Mouse (Mus musculus) cortical plate, adult 2 months (tissue): ENCODE results near the gene Grin2d. TPM values are rescaled to one million over a fixed set of nuclear protein-coding genes. Genes with fewer than 3 reads are reported as not detected.
"Not testable (repeated sequence)": the region's sequence is repeated elsewhere in the genome, so short reads cannot be mapped to it uniquely, and the experiment has no call there.

ENCODE experiments used
- H3K27ac ChIP-seq: fragments of 200-500 bp; 2 replicates; pipeline ENCODE4 v1.5.1; 2012; ENCODE audit warnings: low read length, control low read depth, inconsistent platforms; ENCODE audit not compliant: insufficient read depth
- H3K4me1 ChIP-seq: fragments of 200-500 bp; 2 replicates; pipeline ENCODE4 v1.6.1; 2011; ENCODE audit warnings: low read length; ENCODE audit not compliant: control insufficient read depth, insufficient read depth
- H3K4me3 ChIP-seq: fragments of 200-500 bp; 2 replicates; pipeline ENCODE4 v1.5.1; 2011; ENCODE audit warnings: mild to moderate bottlenecking, low read length, control low read depth; ENCODE audit not compliant: insufficient read depth
- CTCF ChIP-seq: fragments of 200-500 bp; IDR thresholded peaks from 2 replicates; pipeline ENCODE4 v1.5.1; 2011; ENCODE audit warnings: mild to moderate bottlenecking, control low read depth, low read length; ENCODE audit not compliant: insufficient read depth; ENCODE audit errors: extremely low read depth
- POLR2A ChIP-seq: fragments of 200-500 bp; IDR thresholded peaks from 2 replicates; pipeline ENCODE4 v1.6.1; 2011; ENCODE audit warnings: mild to moderate bottlenecking, low read length, control low read depth; ENCODE audit not compliant: insufficient read depth; ENCODE audit errors: extremely low read depth
- polyA plus RNA-seq: library from polyadenylated mRNA; depleted of rRNA; stranded (reverse); fragments of >200 nt; gene quantifications from 2 replicates; pipeline ENCODE4 v1.2.3, GENCODE M21; 2012

The Grin2d gene
- polyA plus RNA-seq, 1 experiment: 9.0 TPM

DNA sequence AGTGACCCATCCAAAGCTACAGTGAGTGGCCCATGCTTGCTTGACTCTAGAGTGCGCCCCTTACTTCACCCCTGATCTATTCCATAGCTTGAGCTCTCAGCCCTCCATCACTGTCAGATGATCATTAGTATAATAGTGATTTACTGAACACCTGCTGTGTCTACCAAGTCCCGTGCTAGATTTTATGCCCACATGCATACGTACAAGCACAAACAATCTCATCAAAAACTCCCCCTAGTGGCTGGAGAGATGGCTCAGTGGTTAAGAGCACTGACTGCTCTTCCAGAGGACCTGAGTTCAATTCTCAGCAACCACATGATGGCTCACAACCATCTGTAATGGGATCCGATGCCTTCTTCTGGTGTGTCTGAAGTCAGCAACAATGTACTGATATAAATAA, 19.9 kb upstream of the Grin2d start:
- not testable (repeated sequence) for H3K4me1 ChIP-seq, H3K27ac ChIP-seq
- TF ChIP-seq CTCF: 0 out of 2 replicates have a peak, but pooled peaks have one; percentile 10
- H3K4me3 ChIP-seq: peak overlapping the region; percentile 54; the same call in 1 of the 2 replicates

DNA sequence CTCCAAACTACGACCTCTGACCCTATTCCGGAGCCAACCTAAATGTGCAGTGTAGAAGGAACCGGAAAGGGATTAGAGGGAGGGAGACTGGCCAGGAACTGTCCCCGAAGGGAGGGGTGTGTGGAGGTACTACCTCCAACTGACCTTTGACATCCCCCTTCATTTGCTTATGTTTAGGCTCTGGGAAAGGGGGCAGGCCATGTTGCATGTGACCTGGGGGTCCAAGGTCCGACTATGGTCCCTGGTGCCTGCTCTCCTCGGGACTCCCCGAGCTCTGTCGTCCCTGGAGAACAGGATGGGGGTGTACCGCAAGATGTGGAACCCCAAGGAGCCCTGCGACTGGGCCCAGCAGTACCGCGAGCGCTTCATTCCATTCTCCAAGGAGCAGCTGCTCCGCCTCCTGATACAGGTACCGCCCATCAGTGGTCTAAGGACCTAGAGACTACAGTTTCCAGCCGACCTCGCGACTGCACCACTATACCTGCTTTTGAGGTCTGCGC, 19.1 kb upstream of the Grin2d start:
- peak overlapping the region; percentile 54 for H3K27ac ChIP-seq
- peak overlapping the region; percentile 54 for H3K4me3 ChIP-seq
- H3K4me1 ChIP-seq: no peaks in the 10 kb centered on the region
- TF ChIP-seq POLR2A: peak; percentile 51; the same call in 1 of the 2 replicates
- TF ChIP-seq CTCF: no peak

DNA sequence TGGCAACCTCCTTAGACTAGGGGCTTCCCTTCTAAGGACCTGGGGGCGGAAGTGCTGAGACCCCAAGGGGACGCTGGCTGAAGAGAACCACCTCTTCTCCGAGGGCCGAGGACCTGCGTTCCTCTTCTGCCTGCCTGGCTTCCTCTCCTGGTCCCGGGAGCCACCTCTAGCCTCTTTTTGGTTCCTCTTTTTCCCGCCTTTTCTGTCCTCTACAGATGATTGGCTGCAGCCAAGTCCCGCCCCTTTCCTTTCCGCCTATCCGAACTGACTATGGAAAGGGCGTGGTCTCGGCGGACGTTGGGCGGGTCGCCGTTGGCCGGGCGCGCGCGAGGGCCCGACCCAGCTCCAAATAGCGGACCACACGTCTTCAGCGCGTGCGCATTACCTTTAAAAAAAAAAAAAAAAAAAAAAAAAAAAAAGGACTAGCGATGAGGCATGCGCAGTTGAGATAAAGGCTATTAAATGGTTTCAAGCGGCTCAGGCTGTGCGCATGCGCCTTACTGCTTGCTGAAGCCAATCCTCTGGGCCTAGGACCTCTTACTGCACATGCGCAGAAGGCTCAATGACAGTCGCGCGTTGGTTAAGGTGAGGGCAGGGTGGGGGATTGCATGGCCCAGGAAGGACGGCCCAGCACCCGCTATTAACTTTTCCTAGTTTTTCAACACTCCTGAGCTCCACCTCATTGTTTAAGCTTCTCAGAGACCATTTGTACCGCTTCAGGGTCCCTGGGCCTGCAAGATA, 18.5 kb upstream of the Grin2d start, which contains the start of the genes Syngr4 and Tmem143:
Gene Syngr4, minus strand, starts transcription at position 198 of the 741 bp plus-strand sequence.
Gene Tmem143, plus strand, starts transcription at position 425 of the 741 bp plus-strand sequence.
- Histone ChIP-seq H3K27ac (peak within 1 kb of the TSS; percentile 54), H3K4me3 (peak within 1 kb of the TSS; percentile 54), H3K4me1 (no peaks in the 10 kb centered on the region)
- TF ChIP-seq CTCF (no peak), POLR2A (peak; percentile 90)

DNA sequence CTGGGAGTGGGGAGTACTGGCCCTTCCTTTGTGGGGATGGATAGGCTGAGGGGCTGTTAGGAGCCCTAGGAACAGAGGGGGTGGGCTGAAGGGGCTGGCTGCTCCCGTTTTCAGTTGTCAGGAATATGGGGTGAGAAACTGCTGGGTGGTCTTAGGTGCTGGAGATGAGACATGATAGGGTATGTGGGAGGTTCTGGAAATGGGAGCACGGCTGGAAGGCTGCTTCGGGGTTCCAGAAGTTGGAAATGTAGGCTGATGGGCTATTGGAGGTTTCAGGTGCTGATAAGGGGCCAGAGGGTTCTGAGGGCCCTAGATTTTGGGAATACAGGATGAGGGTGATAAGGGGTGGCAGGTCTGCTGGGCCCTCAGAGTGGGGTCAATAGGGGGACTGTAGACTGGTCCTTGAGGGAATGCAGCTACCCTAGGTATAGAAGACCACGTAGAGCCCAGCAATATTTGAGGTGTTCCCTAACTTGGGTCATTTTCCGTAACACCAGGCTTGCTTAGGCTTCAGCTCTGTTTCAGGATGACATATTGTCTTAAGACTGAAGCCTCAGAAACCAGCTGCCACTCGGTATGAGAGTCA, 17.8 kb upstream of the Grin2d start:
- H3K27ac ChIP-seq: no peak overlapping the region
- H3K4me3 ChIP-seq: no peak overlapping the region
- no peak for TF ChIP-seq CTCF
- no peak for TF ChIP-seq POLR2A
- H3K4me1 ChIP-seq: no peaks in the 10 kb centered on the region

DNA sequence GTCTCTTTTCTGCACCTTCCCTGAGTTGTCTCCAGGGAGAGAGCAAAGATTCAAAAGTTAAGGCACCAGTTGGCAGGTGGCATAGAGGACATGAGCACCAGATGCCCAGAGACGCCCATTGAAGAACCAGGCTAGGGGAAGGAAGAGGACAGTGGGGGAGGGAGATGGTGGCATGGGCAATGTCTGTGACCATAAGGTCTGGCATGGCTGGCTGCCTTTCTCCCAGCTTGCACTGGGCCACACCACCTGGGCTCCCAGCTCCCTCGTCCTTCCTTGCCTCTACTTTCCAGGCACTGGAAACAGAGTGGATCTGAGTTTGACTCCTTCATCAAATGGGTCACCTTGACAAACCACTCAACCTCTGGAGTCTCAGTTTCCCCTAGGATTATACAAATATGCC, 14.5 kb upstream of the Grin2d start:
- H3K4me3 ChIP-seq: no peak overlapping the region
- no peak overlapping the region for H3K27ac ChIP-seq
- no peak for TF ChIP-seq POLR2A
- TF ChIP-seq CTCF: no peak
- H3K4me1 ChIP-seq: no peaks in the 10 kb centered on the region

DNA sequence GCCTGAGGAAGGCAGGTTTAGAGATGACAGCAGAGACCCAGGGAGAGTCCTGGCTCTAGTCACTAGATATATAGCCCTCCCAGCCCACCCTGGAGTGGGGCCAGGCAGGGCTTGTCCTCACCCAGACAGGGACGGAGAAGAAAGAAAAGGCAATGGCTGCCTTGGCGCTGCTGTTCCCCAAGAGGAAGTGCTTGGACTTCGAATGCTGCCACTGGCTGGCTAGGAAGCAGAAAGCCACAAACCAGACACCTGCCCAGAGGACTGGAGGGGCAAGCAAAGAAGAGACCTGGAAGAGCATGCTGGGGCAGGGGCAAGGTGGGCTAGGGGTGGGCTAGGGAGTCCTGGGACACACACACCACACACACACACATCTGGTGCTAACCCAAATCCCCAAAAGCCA, 9.1 kb upstream of the Grin2d start:
- no peak for TF ChIP-seq POLR2A
- TF ChIP-seq CTCF: no peak
- Histone ChIP-seq H3K27ac (no peak overlapping the region), H3K4me1 (no peaks in the 10 kb centered on the region), H3K4me3 (no peak overlapping the region)

DNA sequence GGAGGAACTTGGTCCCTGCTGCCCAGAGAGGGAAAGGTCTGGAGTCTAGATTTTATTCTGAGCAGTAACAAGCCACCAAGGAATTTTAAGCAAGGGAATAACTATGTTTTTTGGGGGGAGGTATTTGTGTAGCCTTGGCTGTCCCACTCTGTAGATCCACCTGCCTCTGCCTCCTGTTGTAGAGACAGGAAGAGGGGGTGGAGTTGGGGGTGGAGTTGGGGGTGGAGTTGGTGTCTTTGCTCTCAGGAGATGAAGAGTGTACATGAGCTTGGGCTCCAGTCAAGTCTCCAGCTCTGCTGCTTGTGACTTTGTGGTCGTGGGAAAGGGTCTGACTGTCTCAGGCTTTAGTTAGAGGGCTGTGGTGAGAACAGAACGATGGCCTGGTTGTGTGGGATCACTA, 2.8 kb upstream of the Grin2d start:
- H3K4me3 ChIP-seq: no peak overlapping the region
- no peaks in the 10 kb centered on the region for H3K4me1 ChIP-seq
- H3K27ac ChIP-seq: no peak overlapping the region
- no peak for TF ChIP-seq CTCF
- TF ChIP-seq POLR2A: no peak

DNA sequence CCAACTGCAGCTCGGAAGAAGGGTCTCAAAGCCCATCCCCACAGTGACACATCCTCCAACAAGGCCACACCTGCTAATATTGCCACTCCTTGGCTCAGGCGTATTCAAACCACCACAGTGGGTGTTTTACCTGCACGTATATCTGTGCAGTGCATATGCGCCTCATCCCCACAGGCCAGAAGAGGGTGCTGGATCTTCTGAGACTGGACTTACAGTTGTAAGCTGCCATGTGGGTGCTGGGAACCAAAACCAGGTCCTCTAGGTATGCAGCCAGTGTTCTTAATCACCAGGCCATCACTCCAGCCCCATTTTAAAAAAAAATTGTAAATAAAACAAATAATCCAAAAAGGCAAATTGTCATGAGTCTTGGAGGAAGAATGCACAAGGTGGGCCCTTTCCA, 2.4 kb upstream of the Grin2d start:
- H3K27ac ChIP-seq: no peak overlapping the region
- H3K4me1 ChIP-seq: no peaks in the 10 kb centered on the region
- no peak overlapping the region for H3K4me3 ChIP-seq
- TF ChIP-seq CTCF (no peak), POLR2A (no peak)

DNA sequence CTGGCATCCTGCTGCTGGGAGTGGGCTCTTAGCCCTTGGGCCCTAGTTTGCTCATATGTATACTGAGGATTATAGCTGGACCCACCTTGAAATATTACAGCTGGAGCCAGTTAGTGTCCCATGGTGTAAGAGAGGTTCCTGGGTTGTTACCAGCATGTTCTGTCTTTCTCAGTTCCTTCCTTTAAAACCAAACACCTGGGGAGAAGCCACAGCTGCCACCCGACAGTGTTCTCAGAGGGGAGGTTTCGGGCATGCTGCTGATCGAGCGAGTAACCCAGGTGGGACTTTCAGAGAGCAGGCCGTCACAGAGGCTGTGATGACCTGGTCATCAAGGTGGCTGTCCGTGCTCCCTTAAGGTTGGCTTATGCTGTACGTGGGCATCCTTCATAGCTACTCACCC, 1.3 kb downstream of the Grin2d start:
- no peak overlapping the region for H3K27ac ChIP-seq
- H3K4me3 ChIP-seq: no peak overlapping the region
- TF ChIP-seq POLR2A (no peak), CTCF (no peak)
- H3K4me1 ChIP-seq: peaks cover 5% of the 10 kb centered on the region; the same call in 1 of the 2 replicates

DNA sequence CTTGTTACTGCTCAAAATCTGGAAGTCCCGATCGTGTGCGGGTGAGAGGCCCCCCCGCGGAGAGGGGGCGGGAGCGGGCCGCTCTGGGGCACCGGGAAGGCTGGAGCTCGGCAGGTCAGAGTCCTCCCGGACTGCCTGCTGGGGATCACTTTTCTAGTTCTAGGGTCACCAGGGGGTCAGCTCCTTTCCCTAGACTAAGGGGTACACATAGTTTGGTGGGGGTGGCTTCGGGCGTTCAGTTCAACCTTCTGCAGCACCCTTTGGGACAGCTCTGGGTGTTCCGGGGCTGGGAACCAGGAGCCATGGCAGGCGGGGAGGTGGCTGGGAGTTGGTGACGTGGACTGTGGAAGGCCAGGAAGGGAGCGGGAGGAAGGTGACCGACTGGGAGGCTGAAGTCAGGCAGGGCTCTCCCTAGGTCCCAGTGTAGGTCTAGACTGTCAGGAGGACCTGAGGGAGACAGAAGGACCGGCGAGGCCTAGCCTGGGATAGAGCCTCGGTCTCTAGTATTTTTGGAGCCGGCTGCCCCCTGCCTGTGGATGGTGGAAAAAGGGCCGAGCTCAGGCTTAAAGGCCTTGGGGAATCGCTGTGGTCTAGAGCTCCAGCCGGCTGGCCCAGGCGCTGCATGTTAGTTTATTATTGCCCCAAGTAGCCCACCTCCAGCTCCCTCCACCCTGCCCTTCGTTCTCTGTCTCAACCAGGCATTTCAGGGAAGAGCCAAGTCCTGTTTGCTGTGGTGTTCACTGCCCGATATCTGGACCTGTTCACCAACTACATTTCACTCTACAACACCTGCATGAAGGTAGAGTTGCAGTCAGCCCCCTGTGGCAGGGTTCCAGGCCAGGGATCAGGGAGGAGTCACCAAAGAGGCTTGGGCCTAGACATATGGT, 4.9 kb downstream of the Grin2d start:
- Histone ChIP-seq H3K4me1 (peaks cover 5% of the 10 kb centered on the region; the same call in 1 of the 2 replicates), H3K27ac (peak overlapping the region; percentile 37), H3K4me3 (peak overlapping the region; percentile 57)
- no peak for TF ChIP-seq POLR2A
- TF ChIP-seq CTCF: no peak
